Mouse (Mus musculus) neural tube, embryonic 15.5 days (tissue): ENCODE data around the gene Sfrp5. TPM values are rescaled to one million over a fixed set of nuclear protein-coding genes. Genes with fewer than 3 reads are reported as not detected.

ENCODE experiments used
- ATAC-seq: fragments of 200-750 bp; cut with Nextera tagmentation; 2 replicates; pipeline ENCODE4 v1.8.0; 2017; ENCODE audit warnings: mild to moderate bottlenecking, moderate TSS enrichment, moderate library complexity; ENCODE audit not compliant: low FRiP score
- H3K27ac ChIP-seq: fragments of 300-500 bp; sonication (generic); replicated peaks from 2 replicates; pipeline ENCODE4 v1.5.1; 2015; ENCODE audit warnings: mild to moderate bottlenecking, inconsistent platforms
- H3K27me3 ChIP-seq: fragments of 300-500 bp; sonication (generic); replicated peaks from 2 replicates; pipeline ENCODE4 v1.6.1; 2015; ENCODE audit warnings: inconsistent platforms
- H3K36me3 ChIP-seq: fragments of 300-500 bp; sonication (generic); 2 replicates; pipeline ENCODE4 v1.6.1; 2015; ENCODE audit warnings: inconsistent platforms
- H3K4me1 ChIP-seq: fragments of 300-500 bp; sonication (generic); 2 replicates; pipeline ENCODE4 v1.6.1; 2015; ENCODE audit warnings: inconsistent platforms
- H3K4me2 ChIP-seq: fragments of 300-500 bp; sonication (generic); 2 replicates; pipeline ENCODE4 v1.6.1; 2015; ENCODE audit warnings: inconsistent platforms, mild to moderate bottlenecking, moderate library complexity
- H3K4me3 ChIP-seq: fragments of 300-500 bp; sonication (generic); replicated peaks from 2 replicates; pipeline ENCODE4 v1.5.1; 2015; ENCODE audit warnings: mild to moderate bottlenecking, inconsistent platforms
- H3K9ac ChIP-seq: fragments of 300-500 bp; sonication (generic); replicated peaks from 2 replicates; pipeline ENCODE4 v1.6.1; 2015; ENCODE audit warnings: mild to moderate bottlenecking, inconsistent platforms
- H3K9me3 ChIP-seq: fragments of 300-500 bp; sonication (generic); replicated peaks from 2 replicates; pipeline ENCODE4 v1.6.1; 2016; ENCODE audit warnings: inconsistent platforms
- WGBS: fragments of 180-500 bp; shearing (Covaris S2); methylation state at CpG from one replicate; pipeline ENCODE4 v1.1.7; 2015; ENCODE audit warnings: mixed read lengths; 5-methylcytosine and 5-hydroxymethylcytosine counted together
- polyA plus RNA-seq: library from polyadenylated mRNA; unstranded; fragments of >200 nt; fragmentation: Nextera tagmentation; extraction: Ambion mirVana; gene quantifications from 2 replicates; pipeline ENCODE4 v1.2.1, GENCODE M21; 2015

The Sfrp5 gene
- polyA plus RNA-seq, 1 experiment from 2014 or later: 6.9 TPM

GRCm38 (mm10) chr19:42196378-42196777 lies 5.7 kb downstream of the Sfrp5 start:
- H3K27ac ChIP-seq: peak overlapping the region; percentile 30; the same call in 1 of the 2 replicates
- no peak overlapping the region for H3K4me3 ChIP-seq
- H3K36me3 ChIP-seq: peaks cover 11% of the 10 kb centered on the region
- no peak for ATAC-seq
- H3K4me1 ChIP-seq: peaks cover 5% of the 10 kb centered on the region
- 76% methylated on average over 4 of the region's 4 CpGs for WGBS
- H3K9ac ChIP-seq: no peak overlapping the region
- H3K27me3 ChIP-seq: peaks cover 29% of the 10 kb centered on the region
- no peak overlapping the region for H3K4me2 ChIP-seq
- no peaks in the 10 kb centered on the region for H3K9me3 ChIP-seq

DNA sequence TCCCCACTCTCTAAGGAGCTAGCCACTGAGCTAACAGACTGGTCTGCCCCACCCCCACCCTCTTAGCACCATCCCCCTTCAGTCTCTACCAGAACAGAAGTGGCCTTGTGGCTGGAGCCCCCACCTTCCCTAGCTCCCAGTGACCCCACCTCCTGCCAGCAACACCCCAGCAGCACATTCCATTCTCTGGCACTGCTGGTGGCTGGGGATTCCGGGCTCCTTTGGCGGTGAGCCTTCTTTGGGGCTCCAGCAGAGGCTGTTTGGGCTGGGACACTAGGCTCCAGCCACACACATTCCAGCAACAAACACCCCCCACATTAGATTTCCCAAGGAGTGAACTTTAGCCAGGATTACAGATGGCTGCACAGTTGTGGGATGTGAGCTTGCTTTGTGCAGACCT lies 8.7 kb downstream of the Sfrp5 start:
- Histone ChIP-seq H3K27ac (no peak overlapping the region), H3K4me2 (no peak overlapping the region), H3K27me3 (no peaks in the 10 kb centered on the region), H3K9ac (no peak overlapping the region), H3K4me3 (no peak overlapping the region), H3K36me3 (peaks cover 30% of the 10 kb centered on the region), H3K9me3 (no peaks in the 10 kb centered on the region), H3K4me1 (no peaks in the 10 kb centered on the region)
- 62% methylated on average over 2 of the region's 2 CpGs for WGBS
- no peak for ATAC-seq

GRCm38 (mm10) chr19:42190494-42190893 lies 11.6 kb downstream of the Sfrp5 start:
- Histone ChIP-seq H3K4me3 (no peak overlapping the region), H3K36me3 (peaks cover 46% of the 10 kb centered on the region), H3K27me3 (no peaks in the 10 kb centered on the region), H3K4me1 (no peaks in the 10 kb centered on the region), H3K27ac (no peak overlapping the region), H3K4me2 (no peak overlapping the region), H3K9me3 (no peaks in the 10 kb centered on the region), H3K9ac (no peak overlapping the region)
- WGBS: 22% methylated on average over 5 of the region's 5 CpGs
- ATAC-seq: no peak

DNA sequence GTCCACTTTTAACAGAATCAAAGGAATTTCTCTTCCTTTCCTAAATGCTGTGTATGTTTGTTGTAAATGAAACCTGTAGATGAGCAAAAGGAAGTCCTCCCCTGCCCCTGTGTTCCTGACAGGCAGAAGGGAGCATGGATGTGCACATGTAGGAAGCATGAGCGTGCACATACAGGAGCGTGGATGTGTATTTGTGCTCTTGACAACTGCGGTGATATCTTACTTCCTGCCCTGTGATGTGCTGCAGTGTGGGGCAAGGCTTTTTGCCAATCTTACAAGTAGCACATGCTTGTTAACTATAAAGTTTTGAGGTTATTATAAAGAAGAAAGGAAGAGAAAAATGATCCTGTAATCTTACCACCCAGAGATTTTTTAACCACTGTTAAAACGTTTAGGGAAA lies 12.3 kb downstream of the Sfrp5 start:
- H3K4me3 ChIP-seq: no peak overlapping the region
- no peaks in the 10 kb centered on the region for H3K27me3 ChIP-seq
- H3K4me2 ChIP-seq: no peak overlapping the region
- no peaks in the 10 kb centered on the region for H3K9me3 ChIP-seq
- no peak overlapping the region for H3K27ac ChIP-seq
- ATAC-seq: no peak
- H3K9ac ChIP-seq: no peak overlapping the region
- H3K36me3 ChIP-seq: peaks cover 53% of the 10 kb centered on the region
- H3K4me1 ChIP-seq: no peaks in the 10 kb centered on the region
- WGBS: 83% methylated on average over 4 of the region's 4 CpGs

- Histone ChIP-seq H3K4me3 (no peak overlapping the region), H3K9me3 (no peaks in the 10 kb centered on the region), H3K36me3 (peaks cover 70% of the 10 kb centered on the region), H3K27me3 (no peaks in the 10 kb centered on the region), H3K9ac (no peak overlapping the region), H3K4me1 (no peaks in the 10 kb centered on the region), H3K4me2 (no peak overlapping the region), H3K27ac (no peak overlapping the region)
- no peak for ATAC-seq
- WGBS: 59% methylated on average over 6 of the region's 6 CpGs
These were observed 19.4 kb downstream of the Sfrp5 start for GRCm38 (mm10) chr19:42182673-42183072.

- H3K27ac ChIP-seq: no peak overlapping the region
- no peak overlapping the region for H3K4me3 ChIP-seq
- 96% methylated on average over 14 of the region's 14 CpGs for WGBS
- no peak overlapping the region for H3K9ac ChIP-seq
- ATAC-seq: no peak
- H3K9me3 ChIP-seq: no peaks in the 10 kb centered on the region
- H3K4me2 ChIP-seq: no peak overlapping the region
- H3K36me3 ChIP-seq: peaks cover 47% of the 10 kb centered on the region
- no peaks in the 10 kb centered on the region for H3K27me3 ChIP-seq
- no peaks in the 10 kb centered on the region for H3K4me1 ChIP-seq
These were observed 22.7 kb downstream of the Sfrp5 start for GRCm38 (mm10) chr19:42179356-42179755.

- no peaks in the 10 kb centered on the region for H3K9me3 ChIP-seq
- H3K4me2 ChIP-seq: no peak overlapping the region
- 93% methylated on average over 2 of the region's 2 CpGs for WGBS
- H3K4me3 ChIP-seq: no peak overlapping the region
- no peaks in the 10 kb centered on the region for H3K27me3 ChIP-seq
- peaks cover 30% of the 10 kb centered on the region for H3K36me3 ChIP-seq
- no peak overlapping the region for H3K27ac ChIP-seq
- no peak for ATAC-seq
- no peak overlapping the region for H3K9ac ChIP-seq
- peaks cover 10% of the 10 kb centered on the region; the same call in 1 of the 2 replicates for H3K4me1 ChIP-seq
These were observed 24.6 kb downstream of the Sfrp5 start for GRCm38 (mm10) chr19:42177461-42177860.

DNA sequence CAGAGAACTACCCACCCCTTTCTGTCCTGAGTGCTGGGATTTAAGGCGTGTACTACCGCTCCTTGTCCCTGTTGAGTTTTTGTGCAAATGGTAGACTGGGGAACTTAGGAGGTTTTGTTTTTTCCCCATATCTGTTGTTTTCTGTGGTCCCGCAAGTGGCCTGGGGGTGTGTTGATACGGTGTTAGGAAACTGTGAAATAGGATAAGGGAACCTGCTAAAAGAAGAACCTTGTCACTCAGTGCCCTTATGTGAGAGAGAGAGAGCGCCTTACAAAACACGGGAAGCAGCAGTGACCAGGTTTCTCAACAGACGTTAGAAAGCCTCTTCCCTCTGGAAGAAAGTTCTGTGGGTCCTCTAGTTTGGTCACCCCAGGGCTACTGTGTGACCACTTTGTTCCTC lies 25.2 kb downstream of the Sfrp5 start:
- H3K4me3 ChIP-seq: no peak overlapping the region
- H3K36me3 ChIP-seq: peaks cover 30% of the 10 kb centered on the region
- no peaks in the 10 kb centered on the region for H3K9me3 ChIP-seq
- no peak for ATAC-seq
- WGBS: 89% methylated on average over 7 of the region's 7 CpGs
- H3K27ac ChIP-seq: no peak overlapping the region
- H3K4me2 ChIP-seq: no peak overlapping the region
- H3K27me3 ChIP-seq: no peaks in the 10 kb centered on the region
- no peak overlapping the region for H3K9ac ChIP-seq
- H3K4me1 ChIP-seq: peaks cover 14% of the 10 kb centered on the region

DNA sequence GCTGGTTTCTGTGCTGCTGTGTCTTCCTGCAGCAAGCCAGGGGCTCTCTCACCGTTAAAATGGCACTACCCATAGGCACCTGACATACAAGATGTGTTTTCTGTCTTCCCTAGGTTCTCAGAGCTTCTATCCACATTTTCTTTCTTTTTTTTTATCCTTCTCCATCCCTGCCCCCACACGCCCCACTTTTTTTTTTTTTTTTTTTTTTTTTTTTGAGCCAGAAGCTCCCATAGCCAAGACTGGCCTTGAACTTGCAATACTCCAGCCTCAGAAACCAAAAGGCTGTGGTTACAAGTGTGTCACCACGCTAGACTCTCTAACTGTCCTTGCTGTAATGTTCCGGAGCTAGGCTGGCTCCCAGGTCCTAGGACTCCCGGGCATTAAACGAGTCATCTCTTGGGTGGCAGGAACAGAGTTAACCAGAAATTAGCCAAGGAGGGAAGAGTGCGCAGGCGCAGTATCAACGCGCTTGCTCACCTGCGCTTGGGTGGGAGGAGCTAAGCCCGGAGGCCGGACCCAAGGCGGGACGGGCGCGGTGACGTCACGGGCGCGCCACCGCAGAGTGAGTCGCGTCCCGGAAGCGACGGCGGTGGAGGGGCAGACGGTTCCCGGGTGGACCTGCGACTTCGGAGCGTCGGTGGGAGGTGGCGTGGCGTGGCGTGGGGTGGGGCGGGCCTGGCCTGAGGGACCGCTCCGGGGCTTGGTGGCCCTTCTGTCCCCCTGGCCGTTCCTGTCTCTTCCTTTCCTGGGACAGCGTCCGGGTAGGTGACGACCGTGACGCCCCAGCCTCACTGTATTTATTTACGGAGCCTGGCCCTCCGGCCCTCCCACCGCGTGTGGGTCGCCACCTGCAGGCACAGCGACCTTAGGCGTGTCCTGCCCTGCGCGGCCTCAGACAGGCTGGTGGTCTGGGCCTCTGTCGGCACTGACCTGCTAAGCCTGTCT lies 31.8 kb downstream of the Sfrp5 start:
- 1% methylated on average over 55 of the region's 56 CpGs for WGBS
- peak; percentile 91 for ATAC-seq

GRCm38 (mm10) chr19:42169322-42169975 lies 32.6 kb downstream of the Sfrp5 start:
- peak; percentile 14; the same call in 1 of the 2 replicates for ATAC-seq
- Histone ChIP-seq H3K9ac (no peak overlapping the region; the same call in 1 of the 2 replicates), H3K4me2 (peak overlapping the region; percentile 78), H3K4me3 (peak overlapping the region; percentile 91; the same call in 1 of the 2 replicates), H3K36me3 (no peaks in the 10 kb centered on the region), H3K27ac (peak overlapping the region; percentile 79), H3K4me1 (peaks cover 52% of the 10 kb centered on the region), H3K27me3 (peaks cover 13% of the 10 kb centered on the region), H3K9me3 (no peaks in the 10 kb centered on the region)
- WGBS: 51% methylated on average over 10 of the region's 10 CpGs

More for the DNA sequence above, 31.8 kb downstream of the Sfrp5 start:
- Histone ChIP-seq H3K9me3 (no peaks in the 10 kb centered on the region), H3K27me3 (peaks cover 13% of the 10 kb centered on the region), H3K9ac (peak overlapping the region; percentile 84), H3K27ac (peak overlapping the region; percentile 79), H3K36me3 (no peaks in the 10 kb centered on the region), H3K4me1 (peaks cover 50% of the 10 kb centered on the region), H3K4me2 (peak overlapping the region; percentile 78), H3K4me3 (peak overlapping the region; percentile 91)

DNA sequence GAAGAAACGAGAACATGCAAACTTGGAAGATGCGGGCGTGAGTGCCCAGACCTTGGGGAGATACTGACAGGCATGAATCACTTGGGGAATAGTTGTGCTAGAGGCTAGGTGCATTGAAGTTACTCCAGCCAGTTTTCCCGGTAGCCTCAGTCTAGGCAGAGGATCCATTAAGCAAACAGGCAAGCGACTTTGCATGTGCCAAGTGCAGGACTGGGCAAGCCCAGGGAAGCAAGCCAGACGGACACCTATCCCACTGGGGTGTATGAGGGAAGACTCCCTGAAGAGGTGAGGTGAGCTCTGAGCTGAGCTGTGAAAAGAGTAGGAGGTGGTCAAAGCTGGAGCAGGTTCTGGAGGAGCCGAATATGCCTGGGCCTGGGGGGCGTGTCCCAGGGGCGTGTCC lies 34.6 kb downstream of the Sfrp5 start:
- H3K4me1 ChIP-seq: peaks cover 50% of the 10 kb centered on the region
- no peak overlapping the region for H3K4me3 ChIP-seq
- 65% methylated on average over 9 of the region's 9 CpGs for WGBS
- no peaks in the 10 kb centered on the region for H3K9me3 ChIP-seq
- no peaks in the 10 kb centered on the region for H3K36me3 ChIP-seq
- no peak overlapping the region for H3K4me2 ChIP-seq
- H3K27ac ChIP-seq: no peak overlapping the region
- ATAC-seq: no peak
- peaks cover 13% of the 10 kb centered on the region for H3K27me3 ChIP-seq
- no peak overlapping the region for H3K9ac ChIP-seq

GRCm38 (mm10) chr19:42166766-42167165 lies 35.3 kb downstream of the Sfrp5 start:
- Histone ChIP-seq H3K9me3 (no peaks in the 10 kb centered on the region), H3K9ac (no peak overlapping the region), H3K4me3 (no peak overlapping the region), H3K27me3 (peaks cover 13% of the 10 kb centered on the region), H3K4me2 (no peak overlapping the region), H3K4me1 (peaks cover 45% of the 10 kb centered on the region), H3K36me3 (no peaks in the 10 kb centered on the region), H3K27ac (no peak overlapping the region)
- 35% methylated on average over 3 of the region's 3 CpGs for WGBS
- ATAC-seq: no peak
